Mouse (Mus musculus) retina, embryonic 14.5 days (tissue): ENCODE measurements around the gene Lars2.

Experiments
- DNase-seq: peaks from one replicate; pipeline ENCODE4 v3.0.0-alpha.2; 2015; ENCODE audit warnings: low spot score

Gene Lars2

GRCm38 (mm10) chr9:123478031-123478585 lies 111.4 kb downstream of the Lars2 start:
- DNase-seq = peak; percentile 83

DNA sequence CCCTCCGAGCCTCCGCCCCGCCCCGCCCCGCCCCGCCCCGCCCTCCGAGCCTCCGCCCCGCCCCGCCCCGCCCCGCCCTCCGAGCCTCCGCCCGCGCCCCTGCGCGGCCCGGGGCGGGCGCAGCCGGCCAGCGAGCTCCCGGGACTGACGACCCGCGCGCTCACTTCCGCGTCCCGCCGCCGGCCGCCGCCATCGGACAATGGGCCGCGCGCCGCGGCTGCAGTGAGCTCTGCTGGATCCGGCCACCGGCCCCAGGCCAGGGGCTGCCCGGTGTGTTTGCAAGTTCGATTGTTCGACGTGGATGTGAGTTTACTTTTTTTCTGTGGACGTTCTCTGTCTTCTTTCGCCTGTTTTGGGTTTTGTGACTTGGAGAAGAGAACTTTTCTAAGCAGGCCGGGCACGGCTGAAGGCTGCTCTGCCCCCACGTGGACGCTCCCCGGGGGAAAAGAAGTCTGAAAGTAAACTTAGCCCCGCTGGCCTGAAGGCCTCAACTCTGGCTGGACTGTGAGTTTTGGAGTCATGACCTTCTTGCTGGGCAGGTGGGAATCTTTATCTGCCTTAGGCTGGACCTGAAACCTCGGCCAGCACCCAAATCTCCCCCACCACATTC lies 112.0 kb downstream of the Lars2 start, which contains the start of gene Limd1:
Limd1 (plus strand) TSS at position 121 of the 610 bp plus-strand sequence.
- DNase-seq = no peak

DNA sequence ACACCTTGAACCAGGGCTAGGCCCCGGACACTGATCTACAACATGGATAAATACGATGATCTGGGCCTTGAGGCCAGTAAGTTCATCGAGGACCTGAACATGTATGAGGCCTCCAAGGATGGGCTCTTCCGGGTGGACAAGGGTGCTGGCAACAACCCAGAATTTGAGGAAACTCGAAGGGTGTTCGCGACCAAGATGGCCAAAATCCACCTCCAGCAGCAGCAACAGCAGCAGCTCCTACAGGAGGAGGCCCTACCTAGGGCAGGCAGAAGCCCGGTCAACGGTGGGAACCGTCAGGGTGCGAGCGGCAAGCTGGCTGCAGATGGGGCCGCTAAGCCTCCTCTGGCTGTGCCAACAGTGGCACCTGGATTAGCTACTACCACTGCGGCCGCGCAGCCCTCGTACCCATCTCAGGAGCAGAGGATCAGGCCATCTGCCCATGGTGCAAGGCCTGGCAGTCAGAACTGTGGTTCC lies 112.5 kb downstream of the Lars2 start:
- peak; percentile 37 for DNase-seq

DNA sequence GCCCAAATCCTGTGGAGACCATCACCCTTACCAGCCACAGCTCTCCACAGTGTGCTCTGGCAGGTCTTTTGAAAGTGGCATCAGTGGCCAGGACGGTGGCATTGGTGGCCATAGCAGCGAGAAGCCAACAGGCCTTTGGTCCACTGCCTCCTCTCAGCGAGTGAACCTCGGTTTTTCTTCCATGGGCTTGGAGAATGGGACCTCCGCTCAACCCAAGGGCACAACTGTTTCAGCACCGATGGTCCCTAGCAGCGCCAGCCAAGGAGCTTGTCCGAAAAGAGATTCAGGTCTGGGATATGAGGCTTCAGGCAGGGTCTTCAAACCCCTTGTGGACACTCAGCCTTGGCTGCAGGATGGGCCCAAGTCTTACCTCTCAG lies 113.1 kb downstream of the Lars2 start:
- DNase-seq = no peak

DNA sequence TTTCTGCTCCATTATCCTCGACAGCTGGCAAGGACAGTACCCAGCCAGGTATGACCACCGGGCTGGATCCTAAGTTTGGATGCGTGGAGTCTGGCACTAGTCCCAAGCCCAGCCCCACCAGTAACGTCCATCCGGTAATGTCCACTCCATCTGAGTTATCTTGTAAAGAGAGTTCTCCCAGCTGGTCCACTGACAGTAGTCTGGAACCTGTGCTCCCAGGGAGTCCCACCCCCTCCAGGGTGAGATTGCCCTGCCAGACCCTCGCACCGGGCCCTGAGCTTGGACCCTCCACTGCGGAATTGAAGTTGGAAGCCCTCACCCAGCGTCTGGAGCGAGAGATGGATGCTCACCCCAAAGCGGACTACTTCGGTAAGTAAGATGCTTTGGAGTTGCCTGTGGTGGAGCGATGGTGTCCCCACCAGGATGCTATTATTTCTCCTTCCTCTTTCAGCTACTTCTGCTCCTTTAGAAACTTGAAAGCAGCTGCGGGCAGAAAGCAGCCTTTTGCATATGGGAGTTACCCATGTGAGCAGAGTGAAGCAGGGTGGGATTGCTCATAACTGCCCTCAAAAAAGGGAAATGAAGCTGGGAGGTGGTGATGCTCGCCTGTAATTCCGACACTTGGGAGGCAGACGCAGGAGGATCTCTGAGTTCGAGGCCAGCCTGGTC lies 113.7 kb downstream of the Lars2 start:
- no peak for DNase-seq

DNA sequence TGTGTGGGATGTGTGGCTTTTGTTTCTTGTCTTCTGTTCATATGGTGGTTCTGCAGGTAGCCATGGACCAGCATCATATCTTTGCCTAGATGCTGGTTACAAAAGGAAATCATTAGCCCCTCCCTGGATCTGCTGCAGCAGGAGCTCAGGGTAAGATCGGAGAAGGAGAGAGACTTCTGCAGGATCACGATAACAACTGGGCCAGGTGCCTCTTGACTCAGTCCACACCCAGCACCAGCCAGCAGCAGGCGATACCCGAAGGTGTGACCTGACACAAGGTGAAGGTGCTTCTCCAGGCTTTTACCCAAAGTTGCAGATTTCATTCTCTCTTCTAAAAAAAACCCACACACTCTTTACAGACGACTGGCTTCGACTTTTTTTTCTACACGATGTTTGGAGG lies 114.4 kb downstream of the Lars2 start:
- DNase-seq = no peak

DNA sequence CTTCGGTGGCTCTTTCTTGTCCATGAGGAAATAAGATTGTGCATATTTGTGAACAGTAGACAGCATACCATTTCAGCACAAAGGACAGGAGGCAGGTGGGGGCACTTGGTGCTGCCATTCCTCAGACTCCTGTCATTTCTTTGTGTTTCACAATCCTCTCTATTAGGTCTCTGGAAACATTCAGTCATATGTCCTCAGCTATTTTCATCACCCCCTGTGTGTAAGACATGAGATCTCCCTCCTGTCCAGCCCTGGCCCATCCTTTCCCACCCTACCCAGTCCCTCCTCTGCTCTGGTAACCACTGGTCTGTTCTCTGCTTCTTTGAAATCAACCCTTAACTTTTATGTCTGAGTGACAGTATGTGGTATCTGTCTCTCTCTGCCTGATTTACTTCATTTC lies 116.9 kb downstream of the Lars2 start:
- no peak for DNase-seq

- DNase-seq = no peak
Measured at GRCm38 (mm10) chr9:123484830-123485229, 118.1 kb downstream of the Lars2 start.

- DNase-seq = no peak
Measured at GRCm38 (mm10) chr9:123485561-123485960, 118.8 kb downstream of the Lars2 start.

- DNase-seq = no peak
Measured at GRCm38 (mm10) chr9:123486635-123487034, 119.9 kb downstream of the Lars2 start.

GRCm38 (mm10) chr9:123489073-123489472 lies 122.3 kb downstream of the Lars2 start:
- no peak for DNase-seq

GRCm38 (mm10) chr9:123489727-123490343 lies 123.1 kb downstream of the Lars2 start:
- no peak for DNase-seq

GRCm38 (mm10) chr9:123490930-123491329 lies 124.2 kb downstream of the Lars2 start:
- DNase-seq = no peak

GRCm38 (mm10) chr9:123491917-123492585 lies 125.3 kb downstream of the Lars2 start:
- no peak for DNase-seq

- no peak for DNase-seq
Measured at GRCm38 (mm10) chr9:123496665-123497064, 129.9 kb downstream of the Lars2 start.

- DNase-seq = no peak
Measured at GRCm38 (mm10) chr9:123497906-123498305, 131.2 kb downstream of the Lars2 start.

GRCm38 (mm10) chr9:123500480-123500879 lies 133.8 kb downstream of the Lars2 start:
- no peak for DNase-seq

GRCm38 (mm10) chr9:123503171-123503834 lies 136.6 kb downstream of the Lars2 start:
- no peak for DNase-seq

GRCm38 (mm10) chr9:123504325-123504724 lies 137.6 kb downstream of the Lars2 start:
- DNase-seq = peak; percentile 82

DNA sequence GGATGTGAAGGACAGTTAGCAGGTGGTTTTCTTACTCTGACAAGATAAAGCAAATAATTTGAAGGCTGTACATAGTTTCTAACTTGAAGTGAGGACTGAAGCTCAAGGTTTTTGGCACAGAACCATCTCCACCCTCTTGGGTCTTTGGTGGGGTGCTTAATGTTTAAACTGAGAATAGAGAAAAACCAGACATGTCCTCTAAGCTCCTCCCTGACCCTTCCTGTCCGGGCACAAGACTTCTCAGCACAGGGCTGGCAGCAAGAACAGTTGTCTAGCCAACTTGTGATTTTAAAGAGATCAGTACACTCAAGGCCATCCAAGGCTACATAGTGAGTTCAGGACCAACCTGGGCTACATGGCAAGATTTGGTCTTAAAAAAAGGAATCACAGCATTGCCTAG lies 138.9 kb downstream of the Lars2 start:
- DNase-seq = no peak

DNA sequence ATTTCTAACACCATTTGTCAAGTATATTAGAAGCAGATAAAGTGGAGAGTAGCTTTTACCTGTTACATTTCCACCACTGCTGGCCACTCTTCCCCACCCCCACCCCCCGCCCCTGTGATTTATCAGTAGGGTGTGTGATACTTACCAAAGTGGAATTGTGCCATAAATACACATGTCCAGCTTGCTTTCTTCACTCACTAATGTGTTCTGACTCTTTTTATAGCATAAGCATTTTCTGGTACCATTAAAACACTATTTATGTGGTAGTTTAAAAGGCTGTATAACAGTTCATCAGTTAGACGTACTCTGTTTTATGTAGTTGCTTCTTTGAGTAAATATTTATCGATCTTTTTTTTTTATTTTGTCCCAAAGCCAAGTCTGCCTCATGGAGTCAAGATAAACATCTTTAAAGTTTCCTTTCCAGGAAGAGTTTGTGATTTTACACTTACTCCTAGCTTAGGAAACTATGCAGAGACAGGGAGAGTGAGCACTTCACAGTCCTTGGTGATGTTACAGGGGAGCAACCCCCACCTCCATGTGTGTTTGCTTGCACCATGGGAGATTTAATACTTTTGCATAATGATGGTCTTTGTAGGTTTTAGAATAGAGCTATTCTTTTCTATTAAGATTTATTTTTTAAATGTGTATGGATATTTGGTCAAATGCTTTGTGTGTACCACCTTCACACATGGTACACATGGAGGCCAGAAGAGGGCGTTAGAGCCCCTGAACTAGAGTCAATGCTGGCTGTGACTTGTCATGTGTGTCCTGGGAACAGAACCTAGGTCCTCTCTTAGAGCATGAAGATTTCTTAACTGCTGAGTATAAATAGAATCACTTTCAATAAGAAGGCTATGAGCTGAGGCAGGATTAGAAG lies 139.8 kb downstream of the Lars2 start:
- no peak for DNase-seq
